Mouse (Mus musculus) cerebral cortex, adult 2 months (tissue): Measurements from ENCODE around the gene Sebox.

Experiments used
- WGBS: fragments of 180-500 bp; shearing (Covaris S2); methylation state at CpG from one replicate; pipeline ENCODE4 v1.1.7; 2018; 5-methylcytosine and 5-hydroxymethylcytosine counted together

The Sebox gene

GRCm38 (mm10) chr11:78502909-78503650 is at the start of gene Sebox:
TSS of gene Sebox (plus strand) at chr11:78503447.
- 46% methylated on average over 7 of the region's 7 CpGs for WGBS

GRCm38 (mm10) chr11:78453675-78454074 is 49.6 kb upstream of the Sebox start:
- WGBS, result 18% methylated on average over 4 of the region's 4 CpGs

GRCm38 (mm10) chr11:78454276-78454675 is 49.0 kb upstream of the Sebox start:
- WGBS, result 78% methylated on average over 7 of the region's 7 CpGs

GRCm38 (mm10) chr11:78455308-78455707 is 47.9 kb upstream of the Sebox start:
- WGBS, result 43% methylated on average over 5 of the region's 5 CpGs

- 87% methylated on average over 17 of the region's 17 CpGs for WGBS
Measured at GRCm38 (mm10) chr11:78458740-78459139, 44.5 kb upstream of the Sebox start.

- 79% methylated on average over 1 of the region's 1 CpGs for WGBS
Measured at GRCm38 (mm10) chr11:78461894-78462293, 41.4 kb upstream of the Sebox start.

- WGBS, result 87% methylated on average over 5 of the region's 5 CpGs
Measured at GRCm38 (mm10) chr11:78462669-78463068, 40.6 kb upstream of the Sebox start.

- WGBS, result 77% methylated on average over 13 of the region's 13 CpGs
Measured at GRCm38 (mm10) chr11:78463286-78464036, 39.8 kb upstream of the Sebox start.

- WGBS, result 40% methylated on average over 9 of the region's 9 CpGs
Measured at GRCm38 (mm10) chr11:78465116-78465515, 38.1 kb upstream of the Sebox start.

- under 1% methylated on average over 41 of the region's 41 CpGs for WGBS
Measured at GRCm38 (mm10) chr11:78465568-78466180, 37.6 kb upstream of the Sebox start, which contains the start of gene Slc46a1. TSS of gene Slc46a1 (plus strand) at chr11:78465697.

GRCm38 (mm10) chr11:78466242-78466912 is 36.9 kb upstream of the Sebox start:
- WGBS, result 53% methylated on average over 23 of the region's 23 CpGs

- WGBS, result 85% methylated on average over 7 of the region's 7 CpGs
Measured at GRCm38 (mm10) chr11:78467515-78467914, 35.7 kb upstream of the Sebox start.

GRCm38 (mm10) chr11:78467932-78468331 is 35.3 kb upstream of the Sebox start:
- WGBS, result 81% methylated on average over 3 of the region's 3 CpGs

- 95% methylated on average over 10 of the region's 10 CpGs for WGBS
Measured at GRCm38 (mm10) chr11:78471326-78472103, 31.7 kb upstream of the Sebox start.

GRCm38 (mm10) chr11:78475289-78475688 is 28.0 kb upstream of the Sebox start:
- WGBS, result 78% methylated on average over 3 of the region's 3 CpGs

- WGBS, result 72% methylated on average over 7 of the region's 7 CpGs
Measured at GRCm38 (mm10) chr11:78483639-78484038, 19.6 kb upstream of the Sebox start.

GRCm38 (mm10) chr11:78488168-78488567 is 15.1 kb upstream of the Sebox start:
- 12% methylated on average over 8 of the region's 8 CpGs for WGBS

GRCm38 (mm10) chr11:78490781-78491241 is 12.4 kb upstream of the Sebox start:
- 5% methylated on average over 46 of the region's 48 CpGs for WGBS

GRCm38 (mm10) chr11:78495904-78496303 is 7.3 kb upstream of the Sebox start:
- WGBS, result 12% methylated on average over 6 of the region's 6 CpGs

GRCm38 (mm10) chr11:78497071-78497541 is 6.1 kb upstream of the Sebox start:
- under 1% methylated on average over 44 of the region's 44 CpGs for WGBS
